Mouse (Mus musculus) left cerebral cortex, postnatal 36 days (tissue): ENCODE results near the gene Siglecf. TPM values are rescaled to one million over a fixed set of nuclear protein-coding genes. Genes with fewer than 3 reads are reported as not detected.
"Not testable (repeated sequence)": the region's sequence is repeated elsewhere in the genome, so short reads cannot be mapped to it uniquely, and the experiment has no call there.

ENCODE experiments used
- DNase-seq, 2 experiments: peaks; one replicate each; pipeline ENCODE4 v3.0.0; 2021 to 2022; ENCODE audit warnings: low spot score in 2 of 2, mixed read lengths in 1 of 2
- intact Hi-C: fragments of 180-260 bp; cut with DNase I; formaldehyde crosslinking; loops from one replicate; pipeline ENCODE4 v1.15.1; 2025
- total RNA-seq, 2 experiments: library from RNA; stranded (reverse); gene quantifications; 2 replicates each; pipeline ENCODE4 v1.2.3; 2021

Gene Siglecf
- under 1 TPM; 0.36 to 0.72 TPM for total RNA-seq

DNA sequence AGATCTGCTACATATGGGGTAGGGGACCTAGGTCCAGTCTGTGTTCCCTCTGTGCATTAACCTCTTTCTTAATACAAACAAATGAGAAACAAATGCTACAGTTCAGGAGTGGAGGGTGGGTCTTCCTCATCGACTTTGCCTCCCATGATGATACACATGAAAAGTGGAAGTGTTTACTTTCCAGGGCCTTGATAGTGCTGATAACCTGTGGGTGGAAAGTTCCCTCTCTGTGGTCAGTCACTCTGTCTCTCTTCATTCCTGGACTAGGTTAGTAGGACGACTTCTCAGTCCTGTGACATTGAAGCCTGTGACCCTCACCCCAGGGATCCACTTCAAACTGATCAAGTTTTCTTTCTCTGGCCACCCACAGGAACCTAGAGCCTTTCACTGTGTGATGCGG is at the start of gene Siglecf:
Gene Siglecf (plus strand): TSS at position 188 of the 400 bp plus-strand sequence.
- intact Hi-C loops, result no loop called here
- DNase-seq, result no peak

GRCm38 (mm10) chr7:43305235-43305634 is 45.9 kb upstream of the Siglecf start:
- DNase-seq, result no peak
- intact Hi-C loops, result no loop called here

DNA sequence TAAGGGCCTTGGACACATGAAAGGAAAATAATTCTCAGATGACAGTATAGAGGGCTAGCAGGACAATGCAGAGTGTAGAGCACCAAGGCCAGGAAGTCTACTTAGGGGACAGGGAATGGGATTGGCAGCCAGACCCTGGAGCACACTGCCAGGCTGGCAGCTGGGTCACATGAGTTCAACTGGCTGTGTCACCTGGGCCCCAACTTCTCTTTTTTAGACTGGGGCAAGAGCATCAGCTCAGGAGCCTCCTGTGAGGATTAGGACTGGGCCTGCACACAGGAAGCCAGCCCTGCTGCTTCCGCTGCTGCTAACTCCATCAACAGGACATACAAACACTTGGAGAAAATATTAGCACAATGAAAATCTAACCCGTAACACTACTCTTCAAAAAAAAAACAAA is 42.1 kb upstream of the Siglecf start:
- intact Hi-C loops, result no loop called here
- DNase-seq, result no peak

DNA sequence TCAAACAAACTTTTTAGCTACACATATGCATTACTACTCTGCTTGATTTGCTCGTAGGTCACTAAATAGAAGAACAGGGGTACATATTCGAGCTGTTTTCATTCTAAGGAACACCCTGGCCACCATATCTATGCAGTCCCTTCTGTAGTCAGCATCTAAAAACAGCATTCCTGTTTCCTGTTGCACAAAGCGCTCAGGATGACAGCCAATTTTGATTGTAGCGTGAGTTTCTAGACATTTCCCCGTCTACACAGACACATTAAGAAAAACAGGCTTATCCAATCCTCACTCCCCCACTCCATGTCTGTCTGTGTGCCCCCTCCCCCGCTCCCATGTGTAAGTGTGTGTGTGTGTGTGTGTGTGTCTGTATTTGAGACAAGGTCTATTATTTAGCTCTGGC is 39.5 kb upstream of the Siglecf start:
- no peak for DNase-seq
- intact Hi-C loops, result loop anchor here (5.0 to 10.0 kb wide), 2 partner anchors 173 to 266 kb away; partner anchors contain the start of gene Zfp719

- intact Hi-C loops, result loop anchor here (5.0 to 10.0 kb wide), 2 partner anchors 172 to 265 kb away; partner anchors contain the start of gene Zfp719
- no peak for DNase-seq
These were observed 38.6 kb upstream of the Siglecf start for GRCm38 (mm10) chr7:43312386-43313012.

DNA sequence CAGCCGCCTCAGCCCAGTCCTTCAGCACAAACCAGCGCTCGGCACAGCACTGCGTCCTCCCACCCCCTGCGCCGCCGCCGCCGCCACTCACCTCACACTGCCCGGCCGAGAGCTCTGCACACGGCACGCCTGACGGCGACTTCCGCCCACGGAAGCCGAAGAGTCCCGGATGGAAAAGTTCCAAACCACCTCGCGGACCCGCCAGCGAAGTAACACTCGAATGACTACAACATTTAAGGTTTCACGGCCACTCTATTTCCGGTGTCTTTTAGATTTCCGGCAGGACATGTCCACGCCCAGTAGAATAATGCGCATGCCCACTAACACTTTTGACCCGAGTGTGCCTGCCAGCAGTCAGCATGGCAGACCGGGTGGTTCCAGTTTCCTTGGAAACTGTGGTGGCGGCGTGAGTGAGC is 38.1 kb upstream of the Siglecf start, which contains the start of gene Zfp715:
Gene Zfp715 (minus strand): TSS at position 282 of the 416 bp plus-strand sequence.
- peak; percentile 88 to 93 for DNase-seq
- intact Hi-C loops, result loop anchor here (5.0 to 10.0 kb wide), 2 partner anchors 172 to 264 kb away; partner anchors contain the start of gene Zfp719

GRCm38 (mm10) chr7:43326223-43326780 is 24.8 kb upstream of the Siglecf start:
- intact Hi-C loops, result no loop called here
- peak in 1 of 2 experiments; percentile 5 for DNase-seq

- no peak for DNase-seq
- intact Hi-C loops, result no loop called here
These were observed 23.0 kb upstream of the Siglecf start for GRCm38 (mm10) chr7:43328101-43328500.

GRCm38 (mm10) chr7:43333203-43333602 is 17.9 kb upstream of the Siglecf start:
- DNase-seq, result peak in 1 of 2 experiments; percentile 9
- intact Hi-C loops, result loop anchor here (10.0 kb wide), 1 partner anchor 48 kb away; no protein-coding TSS in a partner anchor

DNA sequence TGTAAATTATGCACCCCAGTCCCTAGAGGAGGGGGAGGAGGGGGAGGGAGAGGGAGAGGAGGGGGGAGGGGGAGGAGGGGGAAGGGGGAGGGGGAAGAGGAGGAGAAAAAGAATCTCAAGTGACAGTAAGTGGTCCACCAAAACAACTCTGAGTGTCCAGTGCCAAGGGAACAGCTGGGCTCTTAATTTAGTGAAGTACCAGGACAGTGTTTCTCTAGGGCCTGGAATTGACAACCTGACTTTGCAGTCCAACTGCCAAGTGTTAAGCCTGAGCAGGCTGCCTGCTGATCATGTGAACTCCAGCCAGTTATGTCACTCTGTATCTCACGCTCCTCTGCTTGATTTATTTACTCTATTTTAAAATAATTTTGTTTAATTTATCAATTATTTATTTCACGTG is 17.2 kb upstream of the Siglecf start:
- no peak for DNase-seq
- intact Hi-C loops, result loop anchor here (10.0 kb wide), 1 partner anchor 49 kb away; no protein-coding TSS in a partner anchor

- DNase-seq, result no peak
- intact Hi-C loops, result no loop called here
These were observed 10.4 kb upstream of the Siglecf start for GRCm38 (mm10) chr7:43340771-43341170.

DNA sequence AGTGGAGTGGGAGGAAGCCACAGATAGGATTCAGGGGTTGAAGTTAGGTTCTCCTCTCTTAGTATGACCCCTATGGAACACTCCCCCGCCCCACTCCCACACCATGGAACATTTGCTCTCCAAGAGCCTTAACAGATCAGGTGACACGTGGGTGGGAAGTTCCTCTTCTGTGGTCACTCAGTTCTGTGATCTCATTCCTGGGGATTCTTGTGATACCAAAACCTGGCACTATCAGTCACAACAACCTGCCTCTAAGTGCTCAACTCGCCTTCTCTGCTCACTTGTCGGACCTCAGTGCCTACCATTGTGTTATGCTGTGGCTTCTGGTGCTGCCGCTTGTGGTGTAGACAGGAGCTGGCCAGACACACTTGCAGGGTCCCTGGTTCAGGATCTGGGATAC is 8.0 kb upstream of the Siglecf start:
- intact Hi-C loops, result no loop called here
- no peak for DNase-seq

- intact Hi-C loops, result no loop called here
- no peak for DNase-seq
These were observed 7.1 kb upstream of the Siglecf start for GRCm38 (mm10) chr7:43344020-43344419.

GRCm38 (mm10) chr7:43344491-43344890 is 6.7 kb upstream of the Siglecf start:
- intact Hi-C loops, result no loop called here

DNA sequence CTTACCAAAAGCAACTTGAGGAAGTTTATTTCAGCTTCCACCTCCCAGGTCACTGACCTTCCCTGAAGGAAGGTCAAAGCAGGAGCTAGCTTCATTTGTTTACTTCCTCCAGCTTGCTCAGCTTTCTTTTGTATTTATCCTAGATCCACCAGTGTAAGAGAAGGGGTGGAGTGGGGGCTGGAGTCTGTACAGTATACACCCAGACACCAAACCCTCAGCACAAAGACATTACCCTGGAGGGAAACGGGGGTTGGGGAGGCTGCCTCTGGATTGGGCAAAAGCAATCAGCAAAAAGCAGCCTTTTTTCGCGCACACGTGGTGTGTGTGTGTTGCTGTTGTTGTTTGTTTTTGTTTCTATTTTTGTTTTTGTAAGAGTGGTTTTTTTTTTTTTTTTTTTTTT is 5.0 kb upstream of the Siglecf start:
- DNase-seq, result no peak
- intact Hi-C loops, result no loop called here

More at GRCm38 (mm10) chr7:43344491-43344890, 6.7 kb upstream of the Siglecf start:
- DNase-seq, result no peak

- DNase-seq, result no peak
- intact Hi-C loops, result no loop called here
These were observed 4.6 kb upstream of the Siglecf start for GRCm38 (mm10) chr7:43346571-43346970.

GRCm38 (mm10) chr7:43349623-43350022 is 1.5 kb upstream of the Siglecf start:
- intact Hi-C loops, result not testable (repeated sequence)

GRCm38 (mm10) chr7:43353118-43353517 is 2.0 kb downstream of the Siglecf start:
- intact Hi-C loops, result no loop called here
- no peak for DNase-seq

More at GRCm38 (mm10) chr7:43349623-43350022, 1.5 kb upstream of the Siglecf start:
- not testable (repeated sequence) for DNase-seq

DNA sequence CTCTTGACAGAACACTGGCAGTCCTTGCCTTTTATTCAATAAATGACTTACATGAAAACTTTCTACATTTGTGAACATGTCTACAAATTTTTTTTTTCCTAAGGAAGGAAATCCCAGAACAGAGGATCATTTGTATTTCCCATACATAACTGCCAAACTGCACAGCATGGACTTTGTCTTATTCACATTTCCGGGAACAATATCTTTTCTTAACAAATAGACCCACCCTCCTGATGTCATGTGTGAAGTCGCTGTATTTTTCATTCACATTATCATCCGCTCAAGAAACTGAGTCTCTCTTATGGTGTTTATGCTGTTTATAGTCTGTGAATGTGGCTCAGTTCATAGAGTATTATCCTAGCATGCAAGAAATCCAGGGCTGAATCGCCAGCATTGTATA is 2.6 kb downstream of the Siglecf start:
- intact Hi-C loops, result no loop called here

DNA sequence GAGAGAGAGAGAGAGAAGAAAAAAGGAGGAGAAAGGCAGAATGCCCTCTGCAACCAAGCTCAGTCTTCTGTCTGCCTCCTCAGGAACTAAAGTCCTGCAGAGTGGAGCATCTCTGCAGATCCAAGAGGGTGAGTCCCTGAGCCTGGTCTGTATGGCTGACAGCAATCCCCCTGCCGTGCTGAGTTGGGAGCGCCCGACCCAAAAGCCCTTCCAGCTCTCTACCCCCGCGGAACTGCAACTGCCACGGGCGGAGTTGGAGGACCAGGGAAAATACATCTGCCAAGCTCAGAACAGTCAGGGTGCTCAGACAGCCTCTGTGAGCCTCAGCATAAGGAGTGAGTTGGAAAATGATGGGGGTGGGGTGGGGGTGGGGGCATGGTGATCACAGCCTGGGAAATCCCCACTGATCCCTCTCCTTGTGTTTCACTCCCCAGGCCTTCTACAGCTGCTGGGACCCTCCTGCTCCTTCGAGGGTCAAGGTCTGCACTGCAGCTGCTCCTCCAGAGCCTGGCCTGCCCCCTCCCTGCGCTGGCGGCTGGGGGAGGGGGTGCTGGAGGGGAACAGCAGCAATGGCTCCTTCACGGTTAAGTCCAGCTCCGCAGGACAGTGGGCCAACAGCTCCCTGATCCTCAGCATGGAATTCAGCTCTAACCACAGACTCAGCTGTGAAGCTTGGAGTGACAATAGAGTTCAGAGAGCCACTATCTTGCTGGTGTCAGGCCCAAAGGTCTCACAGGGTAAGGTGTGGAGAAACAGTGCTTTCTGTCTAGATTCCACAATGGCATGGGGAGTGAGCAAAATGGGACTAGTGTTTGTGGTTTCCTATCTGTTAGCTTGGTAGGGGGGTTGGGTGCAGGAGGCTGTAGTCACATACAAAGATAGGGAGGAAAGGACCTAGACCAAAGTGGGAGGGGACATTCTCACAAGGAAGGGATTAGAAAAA is 4.0 kb downstream of the Siglecf start:
- DNase-seq, result peak; percentile 4 to 10
- intact Hi-C loops, result no loop called here

More for the DNA sequence above, 2.6 kb downstream of the Siglecf start:
- DNase-seq, result no peak
